Mouse (Mus musculus): ENCODE measurements at regions not wholly inside any gene's neighbourhood (a gene's known extent, or its start where the extent isn't known, plus 50 kb on each side); places are given as distances from the start of the nearest gene placed in this dataset.

GRCm38 (mm10) chr1:76625831-76626230 is 889.1 kb downstream of the Epha4 start:
- no peak overlapping the region for H3K4me3 ChIP-seq (ENCODE audit: insufficient read depth, low read depth, low read length)
- H3K27ac ChIP-seq (replicated peaks; ENCODE audit: low read depth, low read length) = no peak overlapping the region
- no peaks in the 10 kb centered on the region for H3K4me1 ChIP-seq (ENCODE audit: control insufficient read depth, insufficient read depth, insufficient read length, low read length)

- Histone ChIP-seq H3K4me1 (ENCODE audit: control insufficient read depth, insufficient read depth, insufficient read length, low read length) (no peaks in the 10 kb centered on the region), H3K27ac (replicated peaks; ENCODE audit: low read depth, low read length) (no peak overlapping the region), H3K4me3 (ENCODE audit: insufficient read depth, low read depth, low read length) (no peak overlapping the region)
Observed at GRCm38 (mm10) chr1:76629861-76630260, 885.0 kb downstream of the Epha4 start.

- no peak overlapping the region for H3K4me3 ChIP-seq (ENCODE audit: insufficient read depth, low read depth, low read length)
- H3K4me1 ChIP-seq (ENCODE audit: control insufficient read depth, insufficient read depth, insufficient read length, low read length) = no peaks in the 10 kb centered on the region
- H3K27ac ChIP-seq (replicated peaks; ENCODE audit: low read depth, low read length) = no peak overlapping the region
Observed at GRCm38 (mm10) chr1:76634071-76634470, 880.8 kb downstream of the Epha4 start.

GRCm38 (mm10) chr1:76637268-76638009 is 877.4 kb downstream of the Epha4 start:
- Histone ChIP-seq H3K4me1 (ENCODE audit: control insufficient read depth, insufficient read depth, insufficient read length, low read length) (no peaks in the 10 kb centered on the region), H3K4me3 (ENCODE audit: insufficient read depth, low read depth, low read length) (no peak overlapping the region), H3K27ac (replicated peaks; ENCODE audit: low read depth, low read length) (no peak overlapping the region)

- H3K4me3 ChIP-seq (ENCODE audit: insufficient read depth, low read depth, low read length) = no peak overlapping the region
- H3K4me1 ChIP-seq (ENCODE audit: control insufficient read depth, insufficient read depth, insufficient read length, low read length) = no peaks in the 10 kb centered on the region
- no peak overlapping the region for H3K27ac ChIP-seq (replicated peaks; ENCODE audit: low read depth, low read length)
Observed at GRCm38 (mm10) chr1:76638010-76638400, 876.9 kb downstream of the Epha4 start.

GRCm38 (mm10) chr1:76641181-76641711 is 873.6 kb downstream of the Epha4 start:
- Histone ChIP-seq H3K4me1 (ENCODE audit: control insufficient read depth, insufficient read depth, insufficient read length, low read length) (no peaks in the 10 kb centered on the region), H3K4me3 (ENCODE audit: insufficient read depth, low read depth, low read length) (no peak overlapping the region), H3K27ac (replicated peaks; ENCODE audit: low read depth, low read length) (no peak overlapping the region)

GRCm38 (mm10) chr1:76642703-76643102 is 872.2 kb downstream of the Epha4 start:
- H3K4me3 ChIP-seq (ENCODE audit: insufficient read depth, low read depth, low read length) = no peak overlapping the region
- H3K4me1 ChIP-seq (ENCODE audit: control insufficient read depth, insufficient read depth, insufficient read length, low read length) = no peaks in the 10 kb centered on the region
- H3K27ac ChIP-seq (replicated peaks; ENCODE audit: low read depth, low read length) = no peak overlapping the region

GRCm38 (mm10) chr1:76644895-76645294 is 870.0 kb downstream of the Epha4 start:
- Histone ChIP-seq H3K4me1 (ENCODE audit: control insufficient read depth, insufficient read depth, insufficient read length, low read length) (no peaks in the 10 kb centered on the region), H3K4me3 (ENCODE audit: insufficient read depth, low read depth, low read length) (no peak overlapping the region), H3K27ac (replicated peaks; ENCODE audit: low read depth, low read length) (no peak overlapping the region)

GRCm38 (mm10) chr1:76654826-76655225 is 860.1 kb downstream of the Epha4 start:
- Histone ChIP-seq H3K27ac (replicated peaks; ENCODE audit: low read depth, low read length) (no peak overlapping the region), H3K4me1 (ENCODE audit: control insufficient read depth, insufficient read depth, insufficient read length, low read length) (no peaks in the 10 kb centered on the region), H3K4me3 (ENCODE audit: insufficient read depth, low read depth, low read length) (no peak overlapping the region)

- Histone ChIP-seq H3K4me1 (ENCODE audit: control insufficient read depth, insufficient read depth, insufficient read length, low read length) (no peaks in the 10 kb centered on the region), H3K27ac (replicated peaks; ENCODE audit: low read depth, low read length) (no peak overlapping the region), H3K4me3 (ENCODE audit: insufficient read depth, low read depth, low read length) (no peak overlapping the region)
Observed at GRCm38 (mm10) chr1:76658228-76658627, 856.7 kb downstream of the Epha4 start.

GRCm38 (mm10) chr1:76660146-76660545 is 854.7 kb downstream of the Epha4 start:
- Histone ChIP-seq H3K4me1 (ENCODE audit: control insufficient read depth, insufficient read depth, insufficient read length, low read length) (no peaks in the 10 kb centered on the region), H3K27ac (replicated peaks; ENCODE audit: low read depth, low read length) (no peak overlapping the region), H3K4me3 (ENCODE audit: insufficient read depth, low read depth, low read length) (no peak overlapping the region)

- H3K4me3 ChIP-seq (ENCODE audit: insufficient read depth, low read depth, low read length) = no peak overlapping the region
- H3K4me1 ChIP-seq (ENCODE audit: control insufficient read depth, insufficient read depth, insufficient read length, low read length) = no peaks in the 10 kb centered on the region
- no peak overlapping the region for H3K27ac ChIP-seq (replicated peaks; ENCODE audit: low read depth, low read length)
Observed at GRCm38 (mm10) chr1:76664381-76664780, 850.5 kb downstream of the Epha4 start.

GRCm38 (mm10) chr1:76676836-76677235 is 838.1 kb downstream of the Epha4 start:
- no peak overlapping the region for H3K4me3 ChIP-seq (ENCODE audit: insufficient read depth, low read depth, low read length)
- H3K27ac ChIP-seq (replicated peaks; ENCODE audit: low read depth, low read length) = no peak overlapping the region
- no peaks in the 10 kb centered on the region for H3K4me1 ChIP-seq (ENCODE audit: control insufficient read depth, insufficient read depth, insufficient read length, low read length)

- Histone ChIP-seq H3K27ac (replicated peaks; ENCODE audit: low read depth, low read length) (no peak overlapping the region), H3K4me1 (ENCODE audit: control insufficient read depth, insufficient read depth, insufficient read length, low read length) (no peaks in the 10 kb centered on the region), H3K4me3 (ENCODE audit: insufficient read depth, low read depth, low read length) (no peak overlapping the region)
Observed at GRCm38 (mm10) chr1:76705556-76705955, 809.3 kb downstream of the Epha4 start.

GRCm38 (mm10) chr1:76717639-76718292 is 797.1 kb downstream of the Epha4 start:
- Histone ChIP-seq H3K27ac (replicated peaks; ENCODE audit: low read depth, low read length) (no peak overlapping the region), H3K4me1 (ENCODE audit: control insufficient read depth, insufficient read depth, insufficient read length, low read length) (no peaks in the 10 kb centered on the region), H3K4me3 (ENCODE audit: insufficient read depth, low read depth, low read length) (no peak overlapping the region)

GRCm38 (mm10) chr1:76724453-76724852 is 790.4 kb downstream of the Epha4 start:
- Histone ChIP-seq H3K27ac (replicated peaks; ENCODE audit: low read depth, low read length) (no peak overlapping the region), H3K4me3 (ENCODE audit: insufficient read depth, low read depth, low read length) (no peak overlapping the region), H3K4me1 (ENCODE audit: control insufficient read depth, insufficient read depth, insufficient read length, low read length) (no peaks in the 10 kb centered on the region)

Data from brown adipose tissue, adult 24 weeks (tissue).